Mouse (Mus musculus) spleen, adult 2 months (tissue): ENCODE measurements around the gene 2300003K06Rik. TPM values are rescaled to one million over a fixed set of nuclear protein-coding genes. Genes with fewer than 3 reads are reported as not detected.
"Not testable (repeated sequence)": the region's sequence is repeated elsewhere in the genome, so short reads cannot be mapped to it uniquely, and the experiment has no call there.

Experiments
- DNase-seq, 2 experiments: peaks; one replicate each; pipeline versions ENCODE4 v3.0.0 to v3.0.0-alpha.2; 2012 to 2021; ENCODE audit warnings: low spot score in 2 of 2, low read depth in 1 of 2
- H3K27ac ChIP-seq: fragments of 200-500 bp; 2 replicates; pipeline ENCODE4 v1.5.1; 2012; ENCODE audit warnings: low read length, inconsistent platforms; ENCODE audit not compliant: insufficient read depth
- H3K27me3 ChIP-seq: fragments of 200-500 bp; 2 replicates; pipeline ENCODE4 v1.6.1; 2012; ENCODE audit warnings: mild to moderate bottlenecking, moderate library complexity, low read length, inconsistent platforms; ENCODE audit not compliant: control insufficient read depth, insufficient read depth
- H3K36me3 ChIP-seq: fragments of 200-500 bp; 2 replicates; pipeline ENCODE4 v1.6.1; 2012; ENCODE audit warnings: mild to moderate bottlenecking, low read length, inconsistent platforms; ENCODE audit not compliant: control insufficient read depth, insufficient read depth
- H3K4me1 ChIP-seq: fragments of 200-500 bp; 2 replicates; pipeline ENCODE4 v1.6.1; 2011; ENCODE audit warnings: inconsistent platforms; ENCODE audit not compliant: control insufficient read depth, insufficient read depth, insufficient read length
- H3K4me3 ChIP-seq: fragments of 200-500 bp; 2 replicates; pipeline ENCODE4 v1.5.1; 2011; ENCODE audit warnings: mild to moderate bottlenecking, inconsistent platforms; ENCODE audit not compliant: insufficient read depth, insufficient read length; ENCODE audit errors: extremely low read depth
- CTCF ChIP-seq: fragments of 200-500 bp; IDR thresholded peaks from 2 replicates; pipeline ENCODE4 v1.5.1; 2011; ENCODE audit warnings: mild to moderate bottlenecking, inconsistent platforms; ENCODE audit not compliant: insufficient read depth, insufficient read length, insufficient replicate concordance; ENCODE audit errors: extremely low read depth
- POLR2A ChIP-seq: fragments of 200-500 bp; IDR thresholded peaks from 2 replicates; pipeline ENCODE4 v1.6.1; 2011; ENCODE audit warnings: low read depth, low read length, inconsistent platforms
- WGBS: fragments of 180-500 bp; shearing (Covaris S2); methylation state at CpG from one replicate; pipeline ENCODE4 v1.1.7; 2018; 5-methylcytosine and 5-hydroxymethylcytosine counted together
- polyA plus RNA-seq: library from polyadenylated mRNA; depleted of rRNA; stranded (reverse); fragments of >200 nt; gene quantifications from 2 replicates; pipeline ENCODE4 v1.2.3, GENCODE M21; 2012; rRNA removed

The 2300003K06Rik gene
- not detected in 2 replicates for polyA plus RNA-seq

GRCm38 (mm10) chr11:99837966-99838365 lies at the start of gene 2300003K06Rik:
Gene 2300003K06Rik, minus strand, starts transcription at chr11:99838066.
- TF ChIP-seq POLR2A (no peak), CTCF (no peak)
- Histone ChIP-seq H3K36me3 (no peaks in the 10 kb centered on the region), H3K27ac (no peak within 1 kb of the TSS), H3K4me3 (no peak within 1 kb of the TSS), H3K4me1 (no peaks in the 10 kb centered on the region), H3K27me3 (no peaks in the 10 kb centered on the region)
- DNase-seq = no peak
- WGBS = 76% methylated on average over 1 of the region's 1 CpGs

GRCm38 (mm10) chr11:99878887-99879286 lies 41.0 kb upstream of the 2300003K06Rik start, which contains the start of gene Gm11567:
Gene Gm11567, plus strand, starts transcription at chr11:99879187.
- H3K27ac ChIP-seq, DNase-seq: not testable (repeated sequence)

GRCm38 (mm10) chr11:99873089-99873488 lies 35.2 kb upstream of the 2300003K06Rik start, which contains the start of gene Krtap9-1:
Gene Krtap9-1, plus strand, starts transcription at chr11:99873389.
- not testable (repeated sequence) for DNase-seq, H3K4me1 ChIP-seq, H3K27ac ChIP-seq, H3K4me3 ChIP-seq, H3K36me3 ChIP-seq, H3K27me3 ChIP-seq
- WGBS = 78% methylated on average over 1 of the region's 1 CpGs

More at GRCm38 (mm10) chr11:99878887-99879286, 41.0 kb upstream of the 2300003K06Rik start, which contains the start of gene Gm11567:
- not testable (repeated sequence) for H3K36me3 ChIP-seq, H3K27me3 ChIP-seq, H3K4me3 ChIP-seq, H3K4me1 ChIP-seq
- 35% methylated on average over 1 of the region's 1 CpGs for WGBS

- WGBS = 50% methylated on average over 1 of the region's 1 CpGs
- not testable (repeated sequence) for H3K4me3 ChIP-seq, H3K36me3 ChIP-seq, H3K27me3 ChIP-seq, DNase-seq, H3K4me1 ChIP-seq, H3K27ac ChIP-seq
These were observed 26.3 kb upstream of the 2300003K06Rik start, which contains the start of gene Gm11559 for GRCm38 (mm10) chr11:99864176-99864575. Gene Gm11559, plus strand, starts transcription at chr11:99864476.

- no peak overlapping the region for H3K4me3 ChIP-seq
- no peaks in the 10 kb centered on the region for H3K36me3 ChIP-seq
- TF ChIP-seq POLR2A (no peak), CTCF (no peak)
- H3K27me3 ChIP-seq = no peaks in the 10 kb centered on the region
- no peaks in the 10 kb centered on the region for H3K4me1 ChIP-seq
- 81% methylated on average over 2 of the region's 2 CpGs for WGBS
- no peak for DNase-seq
- H3K27ac ChIP-seq = no peak overlapping the region
These were observed 20.9 kb upstream of the 2300003K06Rik start for GRCm38 (mm10) chr11:99858761-99859160.

- TF ChIP-seq CTCF (no peak), POLR2A (no peak)
- Histone ChIP-seq H3K36me3 (no peaks in the 10 kb centered on the region), H3K27ac (no peak within 1 kb of the TSS), H3K27me3 (no peaks in the 10 kb centered on the region), H3K4me3 (no peak within 1 kb of the TSS), H3K4me1 (no peaks in the 10 kb centered on the region)
- WGBS = 75% methylated on average over 2 of the region's 2 CpGs
- no peak for DNase-seq
These were observed 19.8 kb upstream of the 2300003K06Rik start, which contains the start of gene Gm11568 for GRCm38 (mm10) chr11:99857617-99858016. Gene Gm11568, plus strand, starts transcription at chr11:99857917.

- DNase-seq = no peak
- H3K36me3 ChIP-seq = no peaks in the 10 kb centered on the region
- no peak overlapping the region for H3K4me3 ChIP-seq
- H3K4me1 ChIP-seq = no peaks in the 10 kb centered on the region
- TF ChIP-seq CTCF = no peak
- no peak for TF ChIP-seq POLR2A
- no peak overlapping the region for H3K27ac ChIP-seq
- WGBS = 67% methylated on average over 3 of the region's 3 CpGs
- no peaks in the 10 kb centered on the region for H3K27me3 ChIP-seq
These were observed 16.3 kb upstream of the 2300003K06Rik start for GRCm38 (mm10) chr11:99854121-99854520.
